Mouse (Mus musculus): ENCODE data around the gene Tsr3. TPM values are rescaled to one million over a fixed set of nuclear protein-coding genes. Genes with fewer than 3 reads are reported as not detected.

Tsr3 gene
- total and polyA plus RNA-seq, 2 experiments, result 16.7 to 19.3 TPM

- WGBS, result 74% methylated on average over 3 of the region's 3 CpGs
- Histone ChIP-seq H3K27me3 (ENCODE audit: control insufficient read depth, insufficient read depth, low read length) (peaks cover 15% of the 10 kb centered on the region; the same call in 1 of the 2 replicates), H3K27ac (replicated peaks; ENCODE audit: insufficient read depth, low read depth, low read length) (no peak overlapping the region), H3K9ac (ENCODE audit: low read depth, low read length) (no peak overlapping the region), H3K36me3 (ENCODE audit: control insufficient read depth, insufficient read depth, low read length) (no peaks in the 10 kb centered on the region), H3K79me2 (ENCODE audit: control insufficient read depth, insufficient read depth, low read length) (no peaks in the 10 kb centered on the region), H3K4me3 (ENCODE audit: insufficient read depth, low read depth, low read length) (no peak overlapping the region), H3K4me1 (ENCODE audit: control insufficient read depth, insufficient read depth, low read length) (no peaks in the 10 kb centered on the region; the same call in 1 of the 2 replicates)
- DNase-seq (ENCODE audit: extremely low read depth, low read depth, low spot score), result no peak
- no peak for TF ChIP-seq POLR2A (IDR thresholded peaks at IDR 0.05; ENCODE audit: extremely low read depth, insufficient read depth, low read length)
- TF ChIP-seq CTCF (IDR thresholded peaks at IDR 0.05; ENCODE audit: low read depth, low read length), result no peak
Observed at GRCm38 (mm10) chr17:25252643-25253042, 12.7 kb downstream of the Tsr3 start.

- H3K4me1 ChIP-seq (ENCODE audit: control insufficient read depth, insufficient read depth, low read length), result no peaks in the 10 kb centered on the region; the same call in 1 of the 2 replicates
- no peak for DNase-seq (ENCODE audit: extremely low read depth, low read depth, low spot score)
- no peak overlapping the region for H3K9ac ChIP-seq (ENCODE audit: low read depth, low read length)
- WGBS, result 58% methylated on average over 10 of the region's 10 CpGs
- no peak overlapping the region for H3K27ac ChIP-seq (replicated peaks; ENCODE audit: insufficient read depth, low read depth, low read length)
- peaks cover 15% of the 10 kb centered on the region; the same call in 1 of the 2 replicates for H3K27me3 ChIP-seq (ENCODE audit: control insufficient read depth, insufficient read depth, low read length)
- H3K36me3 ChIP-seq (ENCODE audit: control insufficient read depth, insufficient read depth, low read length), result no peaks in the 10 kb centered on the region
- TF ChIP-seq POLR2A (IDR thresholded peaks at IDR 0.05; ENCODE audit: extremely low read depth, insufficient read depth, low read length), result no peak
- no peak for TF ChIP-seq CTCF (IDR thresholded peaks at IDR 0.05; ENCODE audit: low read depth, low read length)
- H3K4me3 ChIP-seq (ENCODE audit: insufficient read depth, low read depth, low read length), result no peak overlapping the region
- no peaks in the 10 kb centered on the region for H3K79me2 ChIP-seq (ENCODE audit: control insufficient read depth, insufficient read depth, low read length)
Observed at GRCm38 (mm10) chr17:25253760-25254159, 13.8 kb downstream of the Tsr3 start.

GRCm38 (mm10) chr17:25255110-25255509 is 15.1 kb downstream of the Tsr3 start:
- no peak overlapping the region for H3K9ac ChIP-seq (ENCODE audit: low read depth, low read length)
- H3K4me1 ChIP-seq (ENCODE audit: control insufficient read depth, insufficient read depth, low read length), result no peaks in the 10 kb centered on the region; the same call in 1 of the 2 replicates
- H3K27ac ChIP-seq (replicated peaks; ENCODE audit: insufficient read depth, low read depth, low read length), result no peak overlapping the region
- H3K36me3 ChIP-seq (ENCODE audit: control insufficient read depth, insufficient read depth, low read length), result peaks cover 3% of the 10 kb centered on the region; the same call in 1 of the 2 replicates
- H3K27me3 ChIP-seq (ENCODE audit: control insufficient read depth, insufficient read depth, low read length), result peaks cover 15% of the 10 kb centered on the region; the same call in 1 of the 2 replicates
- H3K79me2 ChIP-seq (ENCODE audit: control insufficient read depth, insufficient read depth, low read length), result no peaks in the 10 kb centered on the region
- no peak for DNase-seq (ENCODE audit: extremely low read depth, low read depth, low spot score)
- TF ChIP-seq POLR2A (IDR thresholded peaks at IDR 0.05; ENCODE audit: extremely low read depth, insufficient read depth, low read length) (no peak), CTCF (IDR thresholded peaks at IDR 0.05; ENCODE audit: low read depth, low read length) (no peak)
- H3K4me3 ChIP-seq (ENCODE audit: insufficient read depth, low read depth, low read length), result no peak overlapping the region
- 73% methylated on average over 2 of the region's 2 CpGs for WGBS

- H3K4me1 ChIP-seq (ENCODE audit: control insufficient read depth, insufficient read depth, low read length), result no peaks in the 10 kb centered on the region; the same call in 1 of the 2 replicates
- no peak within 1 kb of the TSS for H3K4me3 ChIP-seq (ENCODE audit: insufficient read depth, low read depth, low read length)
- WGBS, result 6% methylated on average over 35 of the region's 35 CpGs
- DNase-seq (ENCODE audit: extremely low read depth, low read depth, low spot score), result no peak
- no peaks in the 10 kb centered on the region for H3K79me2 ChIP-seq (ENCODE audit: control insufficient read depth, insufficient read depth, low read length)
- TF ChIP-seq CTCF (IDR thresholded peaks at IDR 0.05; ENCODE audit: low read depth, low read length), result no peak
- peaks cover 3% of the 10 kb centered on the region; the same call in 1 of the 2 replicates for H3K36me3 ChIP-seq (ENCODE audit: control insufficient read depth, insufficient read depth, low read length)
- peak within 1 kb of the TSS; percentile 28; the same call in 1 of the 2 replicates for H3K9ac ChIP-seq (ENCODE audit: low read depth, low read length)
- H3K27ac ChIP-seq (replicated peaks; ENCODE audit: insufficient read depth, low read depth, low read length), result no peak within 1 kb of the TSS
- peaks cover 15% of the 10 kb centered on the region; the same call in 1 of the 2 replicates for H3K27me3 ChIP-seq (ENCODE audit: control insufficient read depth, insufficient read depth, low read length)
Observed at GRCm38 (mm10) chr17:25256140-25256754, 16.3 kb downstream of the Tsr3 start, which contains the start of gene Baiap3. TSS of gene Baiap3 (minus strand) at chr17:25256364.

GRCm38 (mm10) chr17:25257804-25258261 is 17.9 kb downstream of the Tsr3 start:
- TF ChIP-seq POLR2A (IDR thresholded peaks at IDR 0.05; ENCODE audit: extremely low read depth, insufficient read depth, low read length) (no peak), CTCF (IDR thresholded peaks at IDR 0.05; ENCODE audit: low read depth, low read length) (no peak)
- Histone ChIP-seq H3K4me1 (ENCODE audit: control insufficient read depth, insufficient read depth, low read length) (no peaks in the 10 kb centered on the region; the same call in 1 of the 2 replicates), H3K9ac (ENCODE audit: low read depth, low read length) (no peak overlapping the region), H3K4me3 (ENCODE audit: insufficient read depth, low read depth, low read length) (no peak overlapping the region), H3K79me2 (ENCODE audit: control insufficient read depth, insufficient read depth, low read length) (no peaks in the 10 kb centered on the region), H3K27ac (replicated peaks; ENCODE audit: insufficient read depth, low read depth, low read length) (no peak overlapping the region), H3K27me3 (ENCODE audit: control insufficient read depth, insufficient read depth, low read length) (peaks cover 15% of the 10 kb centered on the region; the same call in 1 of the 2 replicates), H3K36me3 (ENCODE audit: control insufficient read depth, insufficient read depth, low read length) (peaks cover 6% of the 10 kb centered on the region; the same call in 1 of the 2 replicates)
- WGBS, result 60% methylated on average over 6 of the region's 6 CpGs
- DNase-seq (ENCODE audit: extremely low read depth, low read depth, low spot score), result no peak

GRCm38 (mm10) chr17:25264453-25264852 is 24.5 kb downstream of the Tsr3 start:
- WGBS, result 12% methylated on average over 3 of the region's 3 CpGs
- Histone ChIP-seq H3K36me3 (ENCODE audit: control insufficient read depth, insufficient read depth, low read length) (peaks cover 54% of the 10 kb centered on the region), H3K27me3 (ENCODE audit: control insufficient read depth, insufficient read depth, low read length) (no peaks in the 10 kb centered on the region), H3K9ac (ENCODE audit: low read depth, low read length) (no peak overlapping the region), H3K4me1 (ENCODE audit: control insufficient read depth, insufficient read depth, low read length) (no peaks in the 10 kb centered on the region), H3K27ac (replicated peaks; ENCODE audit: insufficient read depth, low read depth, low read length) (no peak overlapping the region), H3K4me3 (ENCODE audit: insufficient read depth, low read depth, low read length) (no peak overlapping the region), H3K79me2 (ENCODE audit: control insufficient read depth, insufficient read depth, low read length) (peaks cover 6% of the 10 kb centered on the region; the same call in 1 of the 2 replicates)
- peak; percentile 63 for DNase-seq (ENCODE audit: extremely low read depth, low read depth, low spot score)
- TF ChIP-seq POLR2A (IDR thresholded peaks at IDR 0.05; ENCODE audit: extremely low read depth, insufficient read depth, low read length) (no peak), CTCF (IDR thresholded peaks at IDR 0.05; ENCODE audit: low read depth, low read length) (peak; percentile 63)

Data from liver, adult 2 months (tissue).